Mouse (Mus musculus) G1E (cell line): Measurements from ENCODE around the gene Homez. TPM values are rescaled to one million over a fixed set of nuclear protein-coding genes. Genes with fewer than 3 reads are reported as not detected.

Source experiments
- ATAC-seq: 2 replicates; pipeline ENCODE4 v1.8.0; 2016; ENCODE audit warnings: mild to moderate bottlenecking; ENCODE audit not compliant: insufficient number of reproducible peaks, poor library complexity, low FRiP score, severe bottlenecking; ENCODE audit errors: extremely low read depth
- DNase-seq: peaks from one replicate; pipeline ENCODE4 v3.0.0; 2012; ENCODE audit warnings: low spot score
- H3K27me3 ChIP-seq: 2 replicates; pipeline ENCODE4 v1.6.1; 2012; ENCODE audit warnings: mild to moderate bottlenecking, low read length, inconsistent platforms; ENCODE audit not compliant: insufficient read depth
- H3K36me3 ChIP-seq: replicated peaks from 2 replicates; pipeline ENCODE3; 2012; ENCODE audit warnings: mild to moderate bottlenecking, inconsistent platforms
- H3K4me1 ChIP-seq: 2 replicates; pipeline ENCODE4 v1.6.1; 2012; ENCODE audit warnings: low read depth, low read length, inconsistent platforms, mixed read lengths; ENCODE audit not compliant: insufficient read depth
- H3K4me3 ChIP-seq: 2 replicates; pipeline ENCODE4 v1.5.1; 2012; ENCODE audit warnings: low read depth, mild to moderate bottlenecking, inconsistent platforms, low read length, moderate library complexity, mixed read lengths
- H3K9me3 ChIP-seq: replicated peaks from 2 replicates; pipeline ENCODE4 v1.6.1; 2012; ENCODE audit warnings: inconsistent platforms
- CTCF ChIP-seq: IDR thresholded peaks from 2 replicates; pipeline ENCODE4 v1.5.1; 2012; ENCODE audit warnings: low read depth, low read length, inconsistent platforms, mixed read lengths
- GATA1 ChIP-seq: IDR thresholded peaks from 2 replicates; pipeline ENCODE4 v1.6.1; 2012; ENCODE audit warnings: borderline replicate concordance, low read length, inconsistent platforms, mixed read lengths
- GATA2 ChIP-seq: IDR thresholded peaks from 2 replicates; pipeline ENCODE4 v1.6.1; 2012; ENCODE audit warnings: low read depth, low read length, inconsistent platforms, borderline replicate concordance
- POLR2AphosphoS5 ChIP-seq: IDR thresholded peaks from 2 replicates; pipeline ENCODE4 v1.6.1; 2012; ENCODE audit warnings: low read depth, low read length, inconsistent platforms; ENCODE audit not compliant: insufficient replicate concordance
- TAL1 ChIP-seq: conservative IDR thresholded peaks from 2 replicates; pipeline ENCODE4 v1.6.1; 2012; ENCODE audit warnings: low read depth, low read length, inconsistent platforms, mixed read lengths
- polyA plus RNA-seq: library from polyadenylated mRNA; stranded (reverse); fragments of >175 nt; gene quantifications from 2 replicates; pipeline ENCODE4 v1.2.3, GENCODE M21; 2012
- total RNA-seq, 2 experiments: library from RNA; stranded (forward) in 1 of 2; stranded (reverse) in 1 of 2; fragments of 200-1000 nt in 1 of 2; fragments of >200 nt in 1 of 2; fragmentation: Nextera tagmentation in 1 of 2; gene quantifications; 2 replicates each; pipeline ENCODE4 v1.2.3; 2014 to 2017

Gene Homez
- total and polyA plus RNA-seq, 3 experiments = 1.2 to 10.0 (median 8.1) TPM

DNA sequence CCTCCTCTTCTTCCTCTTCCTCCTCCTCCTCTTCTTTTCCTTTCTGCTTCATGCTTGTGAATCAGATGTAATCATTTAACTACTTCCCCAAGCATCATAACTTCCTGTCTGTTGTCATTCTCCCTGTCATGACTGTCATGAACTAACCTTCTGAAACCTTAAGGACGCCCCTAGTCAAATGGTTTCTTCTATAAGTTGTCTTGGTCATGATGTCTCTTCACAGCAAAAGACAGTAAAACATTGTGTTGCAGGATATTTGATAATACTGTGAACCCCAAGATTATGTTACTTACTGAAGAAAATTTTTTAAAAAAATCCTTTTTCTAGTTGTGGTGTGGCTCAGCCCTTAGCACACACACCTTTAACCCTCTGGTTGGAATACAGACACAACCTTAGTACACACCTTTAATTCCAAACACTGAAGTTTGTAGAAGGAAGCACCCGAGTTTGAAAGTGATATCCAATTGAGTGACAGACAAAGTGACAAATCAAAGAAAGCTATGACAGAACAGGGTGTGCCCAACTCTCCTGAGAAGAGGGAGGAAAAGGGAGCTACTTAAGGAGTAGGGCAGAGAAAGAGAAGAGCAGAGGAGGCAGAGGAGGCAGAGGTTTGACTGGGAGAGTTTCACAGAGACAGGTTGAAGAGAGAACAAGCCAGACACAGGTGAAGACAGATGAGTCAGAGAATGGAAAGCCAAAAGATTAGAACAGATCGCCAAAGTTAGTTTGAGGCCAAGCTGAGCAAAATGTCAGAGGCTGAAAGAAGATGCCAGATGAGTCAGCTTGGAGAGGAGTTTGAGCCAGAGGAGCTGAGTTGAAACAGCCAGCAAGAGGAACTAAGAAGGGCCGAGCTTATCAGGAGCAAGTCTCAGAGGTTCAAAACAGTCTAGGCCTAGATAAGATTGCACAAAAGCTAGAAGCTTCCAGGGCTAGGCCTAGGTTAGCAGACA is 61.8 kb downstream of the Homez start:
- no peaks in the 10 kb centered on the region for H3K9me3 ChIP-seq
- no peak; the same call in 1 of the 2 replicates for ATAC-seq
- peaks cover 33% of the 10 kb centered on the region for H3K4me1 ChIP-seq
- no peak for DNase-seq
- 0 out of 2 replicates have a peak, but pooled peaks cover 3% of the 10 kb centered on the region for H3K27me3 ChIP-seq
- H3K36me3 ChIP-seq = no peaks in the 10 kb centered on the region
- no peak for TF ChIP-seq GATA1
- no peak for TF ChIP-seq POLR2AphosphoS5
- TF ChIP-seq TAL1 = no peak
- no peak for TF ChIP-seq GATA2
- TF ChIP-seq CTCF = no peak
- H3K4me3 ChIP-seq = no peak overlapping the region

DNA sequence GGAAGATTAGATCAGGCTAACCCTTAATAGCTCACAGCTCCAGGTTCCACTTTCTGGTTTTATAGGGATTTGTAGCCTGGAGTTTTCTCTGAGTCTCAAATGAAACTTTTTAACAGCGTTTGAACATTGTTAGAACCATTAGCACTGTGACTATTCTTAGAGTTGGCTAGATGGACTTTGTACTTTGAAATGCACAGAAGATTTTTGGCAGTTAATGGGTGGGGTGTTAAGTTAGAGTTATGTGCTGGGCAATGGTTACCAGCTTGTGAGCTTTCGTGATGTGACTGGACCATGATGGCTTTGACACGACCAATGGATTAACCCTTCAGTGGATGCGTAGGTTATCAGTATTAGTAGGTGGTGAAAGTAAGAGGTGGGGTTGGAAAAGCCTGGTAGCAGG is 64.6 kb downstream of the Homez start:
- no peak for DNase-seq

More for the DNA sequence above, 64.6 kb downstream of the Homez start:
- H3K4me3 ChIP-seq = no peak overlapping the region
- peaks cover 6% of the 10 kb centered on the region; the same call in 1 of the 2 replicates for H3K27me3 ChIP-seq
- H3K4me1 ChIP-seq = peaks cover 47% of the 10 kb centered on the region
- no peaks in the 10 kb centered on the region for H3K9me3 ChIP-seq
- H3K36me3 ChIP-seq = no peaks in the 10 kb centered on the region
- no peak for ATAC-seq
- TF ChIP-seq POLR2AphosphoS5 (no peak), GATA1 (no peak), CTCF (no peak), TAL1 (no peak), GATA2 (no peak)

Other genes with a start within 250 kb of the Homez start
Only the 20 nearest of the 25 such genes appear.
- 38.2 and 45.2 TPM in 2 replicates for gene 1700123O20Rik, start 184.7 kb downstream of the Homez start, total RNA-seq (2014; fragmentation: Nextera tagmentation)
- 34.1 and 34.6 TPM in 2 replicates for gene 1700123O20Rik, start 184.7 kb downstream of the Homez start, total RNA-seq (2017)
- 10.1 and 12.5 TPM in 2 replicates for gene 1700123O20Rik, start 184.7 kb downstream of the Homez start, polyA plus RNA-seq
- gene Acin1, start 184.0 kb downstream of the Homez start, total RNA-seq (2014; fragmentation: Nextera tagmentation) = 266 and 298 TPM in 2 replicates
- 115 and 125 TPM in 2 replicates for gene Acin1, start 184.0 kb downstream of the Homez start, total RNA-seq (2017)
- 640 and 697 TPM in 2 replicates for gene Acin1, start 184.0 kb downstream of the Homez start, polyA plus RNA-seq
- not detected in 2 replicates for gene Gm29776, start 172.1 kb downstream of the Homez start, total RNA-seq (2014; fragmentation: Nextera tagmentation)
- gene Gm29776, start 172.1 kb downstream of the Homez start, total RNA-seq (2017) = 0.11 TPM in 1 of 2 replicates, not detected in the other
- 0.02 TPM in 1 of 2 replicates, not detected in the other for gene Gm29776, start 172.1 kb downstream of the Homez start, polyA plus RNA-seq
- 0.90 and 1.6 TPM in 2 replicates for gene Cebpe, start 158.8 kb downstream of the Homez start, total RNA-seq (2014; fragmentation: Nextera tagmentation)
- 0.16 TPM in 1 of 2 replicates, not detected in the other for gene Cebpe, start 158.8 kb downstream of the Homez start, total RNA-seq (2017)
- gene Cebpe, start 158.8 kb downstream of the Homez start, polyA plus RNA-seq = 11.1 and 12.4 TPM in 2 replicates
- 325 and 329 TPM in 2 replicates for gene Slc7a8, start 89.0 kb downstream of the Homez start, total RNA-seq (2014; fragmentation: Nextera tagmentation)
- 45.0 and 54.9 TPM in 2 replicates for gene Slc7a8, start 89.0 kb downstream of the Homez start, total RNA-seq (2017)
- gene Slc7a8, start 89.0 kb downstream of the Homez start, polyA plus RNA-seq = 191 and 199 TPM in 2 replicates
- gene Rnf212b, start 56.8 kb downstream of the Homez start, total RNA-seq (2014; fragmentation: Nextera tagmentation) = not detected in 2 replicates
- gene Rnf212b, start 56.8 kb downstream of the Homez start, total RNA-seq (2017) = 0.27 TPM in 1 of 2 replicates, not detected in the other
- gene Rnf212b, start 56.8 kb downstream of the Homez start, polyA plus RNA-seq = not detected in 2 replicates
- 3.6 and 8.7 TPM in 2 replicates for gene Ppp1r3e, start 6.6 kb upstream of the Homez start, total RNA-seq (2014; fragmentation: Nextera tagmentation)
- 0.64 and 0.87 TPM in 2 replicates for gene Ppp1r3e, start 6.6 kb upstream of the Homez start, total RNA-seq (2017)
- gene Ppp1r3e, start 6.6 kb upstream of the Homez start, polyA plus RNA-seq = 1.2 TPM in 2 replicates
- gene Bcl2l2, start 12.4 kb upstream of the Homez start, total RNA-seq (2014; fragmentation: Nextera tagmentation) = 9.9 and 10.6 TPM in 2 replicates
- 12.7 and 14.0 TPM in 2 replicates for gene Bcl2l2, start 12.4 kb upstream of the Homez start, total RNA-seq (2017)
- gene Bcl2l2, start 12.4 kb upstream of the Homez start, polyA plus RNA-seq = 25.2 and 36.3 TPM in 2 replicates
- gene Gm20521, start 12.5 kb upstream of the Homez start, total RNA-seq (2014; fragmentation: Nextera tagmentation) = 5.5 TPM in 1 of 2 replicates, not detected in the other
- gene Gm20521, start 12.5 kb upstream of the Homez start, total RNA-seq (2017) = 1.2 and 2.1 TPM in 2 replicates
- 3.0 and 4.0 TPM in 2 replicates for gene Gm20521, start 12.5 kb upstream of the Homez start, polyA plus RNA-seq
- gene Pabpn1, start 21.5 kb upstream of the Homez start, total RNA-seq (2014; fragmentation: Nextera tagmentation) = 190 and 193 TPM in 2 replicates
- gene Pabpn1, start 21.5 kb upstream of the Homez start, total RNA-seq (2017) = 118 and 142 TPM in 2 replicates
- gene Pabpn1, start 21.5 kb upstream of the Homez start, polyA plus RNA-seq = 387 and 490 TPM in 2 replicates
- gene Slc22a17, start 42.2 kb upstream of the Homez start, total RNA-seq (2014; fragmentation: Nextera tagmentation) = 0.60 TPM in 1 of 2 replicates, not detected in the other
- 0.05 and 0.06 TPM in 2 replicates for gene Slc22a17, start 42.2 kb upstream of the Homez start, total RNA-seq (2017)
- gene Slc22a17, start 42.2 kb upstream of the Homez start, polyA plus RNA-seq = 0.13 and 0.33 TPM in 2 replicates
- not detected in 2 replicates for gene Efs, start 55.2 kb upstream of the Homez start, total RNA-seq (2014; fragmentation: Nextera tagmentation)
- gene Efs, start 55.2 kb upstream of the Homez start, total RNA-seq (2017) = not detected in 2 replicates
- gene Efs, start 55.2 kb upstream of the Homez start, polyA plus RNA-seq = not detected in 2 replicates
- gene Il25, start 61.7 kb upstream of the Homez start, total RNA-seq (2014; fragmentation: Nextera tagmentation) = not detected in 2 replicates
- not detected in 2 replicates for gene Il25, start 61.7 kb upstream of the Homez start, total RNA-seq (2017)
- not detected in 2 replicates for gene Il25, start 61.7 kb upstream of the Homez start, polyA plus RNA-seq
- not detected in 2 replicates for gene Cmtm5, start 65.3 kb upstream of the Homez start, total RNA-seq (2014; fragmentation: Nextera tagmentation)
- not detected in 2 replicates for gene Cmtm5, start 65.3 kb upstream of the Homez start, total RNA-seq (2017)
- not detected in 2 replicates for gene Cmtm5, start 65.3 kb upstream of the Homez start, polyA plus RNA-seq
- gene Myh6, start 96.0 kb upstream of the Homez start, total RNA-seq (2014; fragmentation: Nextera tagmentation) = not detected in 2 replicates
- gene Myh6, start 96.0 kb upstream of the Homez start, total RNA-seq (2017) = 0.29 and 0.38 TPM in 2 replicates
- 0.18 and 0.23 TPM in 2 replicates for gene Myh6, start 96.0 kb upstream of the Homez start, polyA plus RNA-seq
- not detected in 2 replicates for gene Gm17428, start 106.0 kb upstream of the Homez start, total RNA-seq (2014; fragmentation: Nextera tagmentation)
- not detected in 2 replicates for gene Gm17428, start 106.0 kb upstream of the Homez start, total RNA-seq (2017)
- gene Gm17428, start 106.0 kb upstream of the Homez start, polyA plus RNA-seq = not detected in 2 replicates
- 0.90 TPM in 1 of 2 replicates, not detected in the other for gene Myh7, start 123.7 kb upstream of the Homez start, total RNA-seq (2014; fragmentation: Nextera tagmentation)
- gene Myh7, start 123.7 kb upstream of the Homez start, total RNA-seq (2017) = under 0.01 and 0.16 TPM in 2 replicates
- 0.17 and 0.18 TPM in 2 replicates for gene Myh7, start 123.7 kb upstream of the Homez start, polyA plus RNA-seq
- 55.2 and 64.8 TPM in 2 replicates for gene Ngdn, start 144.5 kb upstream of the Homez start, total RNA-seq (2014; fragmentation: Nextera tagmentation)
- 62.0 and 78.3 TPM in 2 replicates for gene Ngdn, start 144.5 kb upstream of the Homez start, total RNA-seq (2017)
- 31.7 and 41.4 TPM in 2 replicates for gene Ngdn, start 144.5 kb upstream of the Homez start, polyA plus RNA-seq
- 7.9 and 8.6 TPM in 2 replicates for gene Zfhx2, start 221.4 kb upstream of the Homez start, total RNA-seq (2014; fragmentation: Nextera tagmentation)
- 1.5 and 1.9 TPM in 2 replicates for gene Zfhx2, start 221.4 kb upstream of the Homez start, total RNA-seq (2017)
- 2.8 and 2.9 TPM in 2 replicates for gene Zfhx2, start 221.4 kb upstream of the Homez start, polyA plus RNA-seq
- 15.2 and 17.1 TPM in 2 replicates for gene Thtpa, start 223.8 kb upstream of the Homez start, total RNA-seq (2014; fragmentation: Nextera tagmentation)
- gene Thtpa, start 223.8 kb upstream of the Homez start, total RNA-seq (2017) = 16.3 and 17.2 TPM in 2 replicates
- gene Thtpa, start 223.8 kb upstream of the Homez start, polyA plus RNA-seq = 2.6 and 3.7 TPM in 2 replicates